Comparison of ENCODE assay signal across 8 mouse cellular contexts in genomic region chr11:33680151-33680550, GRCm38 (mm10).
DNase-seq lines count a peak whose midpoint lies in the region; ATAC-seq and TF ChIP-seq lines count a peak whose summit lies in the region.

No protein-coding gene starts in this region.

- peak; percentile 1 for DNase-seq in gastrocnemius, adult 18-20 months (ENCODE audit: low spot score)
- DNase-seq in gastrocnemius, postnatal 36 days: no peak
- DNase-seq in NIH3T3 (ENCODE audit: low read depth): peak; percentile 40
- DNase-seq in embryonic facial prominence, embryonic 14.5 days (ENCODE audit: low spot score): peak; percentile 70
- DNase-seq in hindbrain, postnatal 0 days (ENCODE audit: low spot score): peak; percentile 56
- DNase-seq in lung, postnatal 10 days: peak; percentile 65
- DNase-seq in testis, postnatal 10 days (ENCODE audit: low spot score): peak; percentile 83
- no peak for DNase-seq in cerebellum, adult 9-11 months

- peaks cover 13% of the 10 kb centered on the region for H3K27me3 ChIP-seq in embryonic facial prominence, embryonic 14.5 days (replicated peaks; ENCODE audit: control insufficient read depth, insufficient read depth, low read length)
- H3K27me3 ChIP-seq in hindbrain, postnatal 0 days (ENCODE audit: insufficient read depth, low read length): no peaks in the 10 kb centered on the region

- intact Hi-C loops in gastrocnemius, postnatal 36 days (cut with DNase I): no loop called here

- H3K9me3 ChIP-seq in embryonic facial prominence, embryonic 14.5 days (ENCODE audit: control insufficient read depth, low read length): no peaks in the 10 kb centered on the region
- H3K9me3 ChIP-seq in hindbrain, postnatal 0 days (ENCODE audit: low read length): no peaks in the 10 kb centered on the region

- no peak overlapping the region for H3K4me3 ChIP-seq in embryonic facial prominence, embryonic 14.5 days (ENCODE audit: low read depth, low read length)
- H3K4me3 ChIP-seq in hindbrain, postnatal 0 days (ENCODE audit: low read length): peak overlapping the region; percentile 21

- H3K36me3 ChIP-seq in embryonic facial prominence, embryonic 14.5 days (ENCODE audit: control insufficient read depth, insufficient read depth, low read length): no peaks in the 10 kb centered on the region
- no peaks in the 10 kb centered on the region for H3K36me3 ChIP-seq in hindbrain, postnatal 0 days (ENCODE audit: insufficient read depth, low read length)

- no peak overlapping the region for H3K9ac ChIP-seq in embryonic facial prominence, embryonic 14.5 days (ENCODE audit: low read depth, low read length)
- H3K9ac ChIP-seq in hindbrain, postnatal 0 days (replicated peaks; ENCODE audit: low read length): no peak overlapping the region

- no peaks in the 10 kb centered on the region for H3K4me1 ChIP-seq in embryonic facial prominence, embryonic 14.5 days (ENCODE audit: control insufficient read depth, insufficient read depth, low read length)
- H3K4me1 ChIP-seq in hindbrain, postnatal 0 days (ENCODE audit: insufficient read depth, low read length): no peaks in the 10 kb centered on the region

- H3K27ac ChIP-seq in embryonic facial prominence, embryonic 14.5 days (replicated peaks; ENCODE audit: low read depth, low read length): no peak overlapping the region
- H3K27ac ChIP-seq in hindbrain, postnatal 0 days: no peak overlapping the region

- ATAC-seq in embryonic facial prominence, embryonic 14.5 days (ENCODE audit: low read depth): no peak
- ATAC-seq in hindbrain, postnatal 0 days: no peak

- 4% methylated on average over 15 of the region's 15 CpGs for WGBS in embryonic facial prominence, embryonic 14.5 days
- WGBS in hindbrain, postnatal 0 days: 4% methylated on average over 15 of the region's 15 CpGs

- 0 out of 2 replicates have a peak overlapping the region, but pooled peaks have one; percentile 7 for H3K4me2 ChIP-seq in embryonic facial prominence, embryonic 14.5 days (ENCODE audit: low read depth, low read length)
- H3K4me2 ChIP-seq in hindbrain, postnatal 0 days (ENCODE audit: low read depth, low read length): peak overlapping the region; percentile 44

- no peak for TF ChIP-seq CTCF in hindbrain, postnatal 0 days (IDR thresholded peaks at IDR 0.05; ENCODE audit: low read depth)

Comparison
In these comparisons a context has a peak if more than half of its experiments do, and no peak if none do; other contexts are left out.
1. DNase-seq: peak in gastrocnemius, adult 18-20 months (single experiment), NIH3T3 (single experiment), embryonic facial prominence, embryonic 14.5 days (single experiment), hindbrain, postnatal 0 days (single experiment), lung, postnatal 10 days (single experiment) and testis, postnatal 10 days (single experiment); none in gastrocnemius, postnatal 36 days (0 of 2) and cerebellum, adult 9-11 months (single experiment).